Mouse (Mus musculus): ENCODE measurements around the gene Cpne6.

DNA sequence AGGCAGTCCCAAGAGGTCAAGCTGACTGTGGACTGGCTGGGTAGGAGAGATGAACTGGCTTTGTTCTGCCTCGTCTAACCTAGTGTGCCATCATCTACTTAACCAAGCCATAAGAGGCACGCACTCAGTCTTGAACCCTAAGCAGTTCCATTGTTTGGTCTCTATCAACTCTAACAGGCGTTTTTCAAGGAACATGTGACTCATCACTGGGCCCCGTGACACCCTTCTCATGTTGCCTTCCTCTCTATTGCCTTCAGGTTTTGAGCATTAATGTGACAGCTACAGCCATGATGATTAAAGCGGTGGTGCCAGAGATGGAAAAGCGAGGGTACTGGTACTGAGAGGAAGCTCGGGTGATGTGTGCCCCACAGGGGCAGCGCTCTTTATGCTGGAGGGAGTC, 23.4 kb upstream of the Cpne6 start:
- no peak for TF ChIP-seq POLR2A (IDR thresholded peaks at IDR 0.05; ENCODE audit: borderline replicate concordance, control insufficient read depth, low read depth, low read length)
- no peak for TF ChIP-seq CTCF (IDR thresholded peaks at IDR 0.05; ENCODE audit: control insufficient read depth, insufficient read depth, low read length)

Measured in bone marrow, adult 2 months (tissue).